Mouse (Mus musculus): Measurements from ENCODE around the gene Erbin.

Erbin gene

GRCm38 (mm10) chr13:103920261-103920932, at the start of gene Erbin:
TSS of gene Erbin (minus strand) at chr13:103920514.
- DNase-seq (ENCODE audit: low read depth): peak; percentile 33

GRCm38 (mm10) chr13:103969912-103970311, 49.6 kb upstream of the Erbin start:
- peak; percentile 90 for DNase-seq (ENCODE audit: low read depth)

GRCm38 (mm10) chr13:103967987-103968386, 47.7 kb upstream of the Erbin start:
- no peak for DNase-seq (ENCODE audit: low read depth)

- no peak for DNase-seq (ENCODE audit: low read depth)
Measured at GRCm38 (mm10) chr13:103966696-103967215, 46.4 kb upstream of the Erbin start.

GRCm38 (mm10) chr13:103965187-103965586, 44.9 kb upstream of the Erbin start:
- DNase-seq (ENCODE audit: low read depth): no peak

GRCm38 (mm10) chr13:103963094-103963493, 42.8 kb upstream of the Erbin start:
- DNase-seq (ENCODE audit: low read depth): no peak

DNA sequence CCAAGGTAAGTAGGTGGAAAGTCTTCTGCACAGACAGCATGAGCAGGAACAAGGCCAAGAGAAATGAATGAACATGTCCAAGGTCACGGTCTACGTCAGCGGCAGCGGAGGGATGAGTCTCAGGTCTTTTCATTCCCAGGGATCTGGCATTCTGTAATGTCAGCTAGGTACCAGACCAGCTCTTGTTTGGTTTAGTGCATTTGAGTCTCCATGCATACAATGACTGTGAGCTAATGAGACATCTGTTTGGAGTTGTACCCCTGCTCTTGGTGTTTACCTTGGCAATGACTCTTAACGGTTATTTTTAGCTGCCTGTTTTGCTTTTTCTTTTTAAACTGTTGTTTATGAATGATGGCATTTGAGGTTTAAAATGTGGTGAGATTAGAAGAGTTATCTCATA, 39.5 kb upstream of the Erbin start:
- no peak for DNase-seq (ENCODE audit: low read depth)

DNA sequence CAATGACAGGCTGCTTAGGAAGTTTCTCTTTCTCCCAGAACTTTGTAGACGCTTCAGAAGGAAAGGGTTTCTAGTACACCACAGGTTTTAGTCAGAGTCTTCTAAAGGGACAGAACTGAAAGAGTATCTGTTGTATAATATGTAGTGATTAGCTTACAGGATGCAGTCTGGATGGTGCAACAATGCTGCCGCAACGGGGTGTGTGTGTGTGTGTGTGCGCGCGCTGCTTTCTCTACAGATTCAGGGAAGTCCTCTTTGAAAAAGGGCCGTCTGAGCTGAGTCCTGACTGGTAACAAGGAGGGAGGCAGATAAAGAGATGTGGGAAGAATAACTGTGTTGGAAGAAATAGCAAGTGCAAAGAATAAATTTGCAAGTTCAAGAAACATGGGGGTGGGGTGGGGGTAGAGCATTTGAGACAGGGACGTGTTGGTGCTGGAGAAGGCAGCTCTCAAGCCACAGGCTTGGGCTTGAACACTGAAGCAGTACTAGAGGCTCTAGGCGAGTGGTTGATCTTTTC, 38.4 kb upstream of the Erbin start:
- DNase-seq (ENCODE audit: low read depth): no peak

DNA sequence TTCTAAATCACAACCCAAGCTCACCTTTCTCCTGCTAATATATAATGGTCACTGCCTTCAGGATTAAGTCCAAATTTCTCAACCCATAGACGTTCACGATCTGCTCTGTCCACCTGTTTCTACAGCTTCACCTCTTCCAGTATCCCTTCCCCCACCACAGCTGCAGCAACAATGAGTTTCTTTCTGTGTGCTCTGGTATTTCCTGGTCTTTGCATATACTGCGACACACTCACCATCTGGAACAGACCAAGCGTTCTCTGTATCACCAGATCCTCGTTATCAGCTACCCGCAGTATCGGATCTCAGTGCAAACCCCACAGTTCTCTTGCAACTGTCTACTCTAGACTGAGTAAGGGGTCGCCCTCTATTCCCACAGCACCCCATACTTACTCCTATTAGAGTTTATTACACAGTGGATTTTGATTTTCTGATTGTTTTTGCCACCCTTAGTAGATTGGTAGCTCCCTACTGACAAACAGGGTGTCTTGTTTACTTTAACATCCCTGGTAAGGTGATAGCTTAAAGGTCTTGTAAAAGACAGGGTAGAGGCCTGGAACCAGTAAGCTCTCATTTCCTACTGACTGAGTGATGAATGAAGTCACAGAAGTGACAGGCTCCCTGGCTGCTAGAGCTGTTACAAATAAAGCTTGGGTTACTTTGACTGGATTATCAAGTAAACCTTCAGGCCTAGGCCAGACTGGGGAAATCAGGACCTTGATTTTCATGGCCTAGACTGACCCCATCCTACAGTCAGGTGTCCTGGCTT, 37.0 kb upstream of the Erbin start:
- DNase-seq (ENCODE audit: low read depth): no peak

DNA sequence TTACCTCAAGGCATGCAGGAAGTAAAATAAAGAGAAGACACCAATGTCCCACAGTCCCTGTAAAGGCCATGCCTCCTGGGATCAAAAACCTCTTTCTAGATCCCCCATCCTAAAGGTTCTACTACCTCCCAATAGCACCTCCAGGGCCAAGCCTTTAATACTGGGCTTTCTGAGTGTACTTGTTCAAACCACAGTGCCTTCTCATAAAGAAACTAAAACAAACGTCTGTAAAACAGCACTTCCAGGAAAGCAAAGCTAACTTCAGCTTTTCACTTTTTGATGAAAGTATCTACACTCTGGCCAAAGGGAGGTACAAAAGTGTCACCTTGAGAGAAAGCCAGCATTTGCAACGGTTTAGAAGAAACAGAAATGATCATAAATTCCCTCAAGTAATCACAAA, 35.3 kb upstream of the Erbin start:
- no peak for DNase-seq (ENCODE audit: low read depth)

- no peak for DNase-seq (ENCODE audit: low read depth)
Measured at GRCm38 (mm10) chr13:103951393-103951792, 31.1 kb upstream of the Erbin start.

DNA sequence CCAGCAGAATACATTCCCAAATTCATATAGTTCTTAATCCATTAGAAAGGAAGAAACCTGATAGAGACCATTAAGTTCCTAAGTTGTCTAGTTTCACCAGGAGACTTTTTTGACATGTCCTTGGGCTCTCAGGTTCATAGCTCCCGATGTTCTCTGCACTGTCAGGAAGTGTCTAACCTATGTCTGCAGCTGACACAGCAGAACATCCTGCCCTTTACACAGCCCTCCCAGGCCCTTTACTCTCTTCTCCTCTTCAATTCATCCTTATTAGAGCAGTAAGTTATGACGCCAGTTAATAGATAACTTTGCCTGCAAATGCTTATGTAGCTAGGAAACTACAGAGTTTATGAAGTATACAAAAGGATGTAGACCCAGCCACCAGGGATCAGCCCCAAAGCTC, 20.5 kb upstream of the Erbin start:
- no peak for DNase-seq (ENCODE audit: low read depth)

GRCm38 (mm10) chr13:103924586-103924985, 4.3 kb upstream of the Erbin start:
- DNase-seq (ENCODE audit: low read depth): no peak

DNA sequence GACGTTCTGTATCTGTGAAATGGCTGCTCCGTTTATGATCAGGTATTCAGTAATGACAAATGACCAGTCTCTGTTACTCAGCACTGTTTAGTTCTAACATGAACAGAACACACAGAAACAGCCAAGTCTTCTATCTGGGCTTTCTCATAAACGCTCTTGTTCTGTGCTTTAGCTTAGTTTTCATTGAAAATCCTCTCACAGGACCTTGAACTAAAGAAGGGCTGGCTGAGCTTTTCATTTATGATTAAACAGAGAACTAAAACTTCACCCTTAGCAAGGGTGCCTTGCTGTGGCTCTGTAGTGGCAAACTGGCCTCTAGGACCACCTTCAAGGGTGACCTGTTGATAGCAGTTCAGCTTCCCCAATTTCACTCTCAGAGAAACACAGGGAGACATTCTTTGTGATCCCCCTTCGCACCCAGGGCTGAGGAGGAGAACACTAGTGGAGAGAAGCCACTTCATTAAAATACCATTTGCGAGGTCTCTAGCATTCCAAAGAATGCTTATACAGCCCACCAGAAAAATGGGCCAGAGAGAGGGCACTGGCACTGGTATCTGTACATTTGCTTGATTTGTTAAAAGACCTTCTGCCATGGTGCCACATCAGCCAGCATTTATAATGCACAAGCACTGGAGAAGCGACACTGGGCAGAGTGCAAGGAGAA, 3.2 kb upstream of the Erbin start:
- DNase-seq (ENCODE audit: low read depth): no peak

- DNase-seq (ENCODE audit: low read depth): no peak
Measured at GRCm38 (mm10) chr13:103921831-103922380, 1.6 kb upstream of the Erbin start.

GRCm38 (mm10) chr13:103920933-103921830, 868 bp upstream of the Erbin start:
- peak; percentile 51 for DNase-seq (ENCODE audit: low read depth)

DNA sequence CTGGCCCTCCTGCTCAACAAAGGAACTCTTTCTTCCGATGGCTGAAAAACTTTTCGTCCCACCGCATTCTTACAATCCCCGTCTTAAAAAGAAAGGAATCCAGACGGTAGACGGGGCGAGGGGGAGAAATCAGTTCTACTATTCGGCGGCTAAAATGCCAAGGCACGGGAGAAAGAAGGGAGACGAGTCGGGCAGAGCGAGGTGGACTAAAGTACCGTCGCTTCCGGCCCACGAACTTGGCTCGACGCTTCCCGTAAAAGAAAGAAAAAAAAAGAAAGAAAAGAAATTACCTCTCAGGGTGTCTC, 406 bp downstream of the Erbin start:
- no peak for DNase-seq (ENCODE audit: low read depth)

DNA sequence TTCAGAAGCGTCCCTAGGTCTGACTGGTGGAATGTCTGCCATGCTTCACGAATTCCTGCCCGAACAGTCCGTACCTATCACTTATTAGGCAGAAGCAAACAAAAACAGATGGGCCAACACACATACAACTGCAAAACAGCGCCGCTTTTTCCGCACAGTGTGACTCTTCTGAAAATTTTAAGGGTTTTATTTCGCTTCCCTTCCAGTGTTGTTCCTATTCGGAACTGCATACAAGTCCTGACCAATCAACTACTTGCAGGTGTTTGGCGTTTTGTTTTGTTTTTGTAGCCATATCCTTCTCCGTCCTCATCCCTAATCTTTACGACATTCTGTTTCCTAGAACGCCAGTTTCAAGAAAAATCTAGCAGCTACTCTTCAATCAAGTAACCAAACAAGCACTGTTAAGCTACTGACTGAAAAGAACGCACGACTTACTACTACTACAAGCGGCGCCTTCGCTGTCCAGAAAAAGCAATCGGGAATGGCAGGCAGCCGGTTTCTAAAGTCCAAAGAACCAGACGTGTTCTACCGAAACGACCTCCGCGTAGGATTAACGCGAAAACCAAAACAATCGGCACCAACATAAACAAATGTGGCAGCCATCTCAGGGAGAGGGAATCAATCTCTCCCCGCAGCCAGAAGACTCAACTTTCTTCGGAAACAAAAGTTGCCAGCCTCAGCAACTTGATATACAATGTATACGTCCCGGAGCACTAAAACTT, 919 bp downstream of the Erbin start:
- DNase-seq (ENCODE audit: low read depth): peak; percentile 21

DNA sequence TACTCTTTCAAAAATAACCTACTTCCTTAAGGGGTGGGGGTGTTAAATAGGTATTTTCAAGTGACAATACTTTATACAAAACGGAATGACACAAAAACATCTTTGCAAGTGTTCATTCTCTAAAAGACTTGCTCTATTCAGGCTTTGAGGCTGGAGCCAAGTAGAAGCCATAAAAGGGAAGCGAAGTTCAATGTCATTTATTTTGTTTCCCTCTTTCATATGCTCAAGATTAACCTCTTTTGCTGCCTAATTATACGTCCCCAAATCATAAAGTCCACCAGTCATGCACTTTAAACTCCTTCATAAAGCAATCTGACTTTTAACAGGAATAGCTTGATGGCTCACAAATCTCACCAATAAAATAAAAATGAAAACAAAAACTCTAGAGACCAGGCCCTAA, 1.9 kb downstream of the Erbin start:
- no peak for DNase-seq (ENCODE audit: low read depth)

DNA sequence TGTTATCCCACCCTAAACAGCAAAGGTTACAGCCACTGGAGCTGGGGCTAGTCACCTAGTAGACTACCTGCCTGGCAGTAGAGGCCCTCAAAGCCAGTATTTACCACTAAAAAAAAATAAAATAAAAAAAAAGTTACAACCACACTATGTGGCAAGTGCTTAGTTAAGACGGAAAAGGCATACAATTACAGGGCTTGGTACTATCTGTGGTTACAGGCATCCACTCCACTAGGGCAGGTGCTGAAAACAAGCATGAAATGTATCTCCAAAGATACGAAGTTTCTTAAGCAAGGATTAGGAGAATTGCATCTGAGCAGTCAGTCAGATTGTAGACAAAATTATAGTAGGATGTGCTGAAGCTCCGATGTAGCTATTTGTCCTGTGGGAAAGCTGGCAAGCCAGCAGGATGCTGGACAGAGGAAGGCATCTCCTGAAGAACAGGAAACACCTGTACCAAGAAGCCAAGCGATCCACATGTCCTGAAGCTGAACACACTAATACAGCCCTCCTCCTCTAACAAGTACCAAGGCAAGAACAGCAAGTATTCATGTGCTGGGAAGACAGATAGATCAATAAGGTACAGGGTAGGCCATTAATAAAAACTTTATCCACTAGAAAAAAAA, 6.1 kb downstream of the Erbin start:
- DNase-seq (ENCODE audit: low read depth): no peak
